Mouse (Mus musculus) c-Kit-positive CD71-positive TER-119-negative erythroid progenitor cells, embryonic 14.5 days (primary cell): Measurements from ENCODE around the gene Atp7a.

Experiments used
- DNase-seq: peaks from one replicate; pipeline ENCODE4 v3.0.0-alpha.2; 2013; ENCODE audit warnings: low read depth

Atp7a gene

GRCm38 (mm10) chrX:106082518-106082917 lies 55.4 kb downstream of the Atp7a start:
- no peak for DNase-seq

GRCm38 (mm10) chrX:106085132-106085531 lies 58.1 kb downstream of the Atp7a start:
- no peak for DNase-seq

GRCm38 (mm10) chrX:106085564-106085963 lies 58.5 kb downstream of the Atp7a start:
- no peak for DNase-seq

- no peak for DNase-seq
These were observed 65.9 kb downstream of the Atp7a start for GRCm38 (mm10) chrX:106092939-106093338.

GRCm38 (mm10) chrX:106105464-106105863 lies 78.4 kb downstream of the Atp7a start:
- no peak for DNase-seq

- no peak for DNase-seq
These were observed 86.8 kb downstream of the Atp7a start for GRCm38 (mm10) chrX:106113881-106114280.

GRCm38 (mm10) chrX:106114674-106115073 lies 87.6 kb downstream of the Atp7a start:
- no peak for DNase-seq

- DNase-seq, result no peak
These were observed 95.7 kb downstream of the Atp7a start for GRCm38 (mm10) chrX:106122823-106123222.

GRCm38 (mm10) chrX:106128283-106128682 lies 101.2 kb downstream of the Atp7a start:
- no peak for DNase-seq

GRCm38 (mm10) chrX:106129877-106130276 lies 102.8 kb downstream of the Atp7a start:
- no peak for DNase-seq

GRCm38 (mm10) chrX:106134916-106135315 lies 107.8 kb downstream of the Atp7a start:
- DNase-seq, result no peak

- DNase-seq, result no peak
These were observed 108.4 kb downstream of the Atp7a start for GRCm38 (mm10) chrX:106135484-106135883.

GRCm38 (mm10) chrX:106135916-106136575 lies 109.0 kb downstream of the Atp7a start:
- DNase-seq, result no peak

GRCm38 (mm10) chrX:106139309-106140070 lies 112.4 kb downstream of the Atp7a start:
- no peak for DNase-seq

- DNase-seq, result no peak
These were observed 115.9 kb downstream of the Atp7a start, which contains the start of gene Tlr13 for GRCm38 (mm10) chrX:106142936-106143335. Gene Tlr13 (plus strand): TSS chrX:106143204.

GRCm38 (mm10) chrX:106148185-106148584 lies 121.1 kb downstream of the Atp7a start:
- DNase-seq, result no peak

- DNase-seq, result no peak
These were observed 122.4 kb downstream of the Atp7a start for GRCm38 (mm10) chrX:106149460-106149859.

GRCm38 (mm10) chrX:106154180-106154586 lies 127.1 kb downstream of the Atp7a start:
- peak; percentile 61 for DNase-seq

- no peak for DNase-seq
These were observed 128.8 kb downstream of the Atp7a start for GRCm38 (mm10) chrX:106155892-106156291.

- no peak for DNase-seq
These were observed 136.9 kb downstream of the Atp7a start for GRCm38 (mm10) chrX:106163995-106164394.

- DNase-seq, result no peak
These were observed 137.5 kb downstream of the Atp7a start for GRCm38 (mm10) chrX:106164555-106164954.

GRCm38 (mm10) chrX:106165089-106165488 lies 138.0 kb downstream of the Atp7a start:
- DNase-seq, result no peak

GRCm38 (mm10) chrX:106171106-106171852 lies 144.2 kb downstream of the Atp7a start:
- peak; percentile 65 for DNase-seq
